Mouse (Mus musculus): ENCODE measurements around the gene Fggy.

- TF ChIP-seq CTCF (IDR thresholded peaks at IDR 0.05; ENCODE audit: low read depth, low read length) (no peak), POLR2A (IDR thresholded peaks at IDR 0.05; ENCODE audit: extremely low read depth, insufficient read depth, low read length) (no peak)
These were observed 303.3 kb downstream of the Fggy start for GRCm38 (mm10) chr4:95860601-95861000.
